Mouse (Mus musculus) fat pad, adult 2 months (tissue): ENCODE data around the gene Ctnnd2.
"Not testable (repeated sequence)": the region's sequence is repeated elsewhere in the genome, so short reads cannot be mapped to it uniquely, and the experiment has no call there.

Experiments used
- DNase-seq: peaks from one replicate; pipeline ENCODE4 v3.0.0-alpha.2; 2011; ENCODE audit warnings: low read depth, low spot score; ENCODE audit errors: extremely low read depth

The Ctnnd2 gene

DNA sequence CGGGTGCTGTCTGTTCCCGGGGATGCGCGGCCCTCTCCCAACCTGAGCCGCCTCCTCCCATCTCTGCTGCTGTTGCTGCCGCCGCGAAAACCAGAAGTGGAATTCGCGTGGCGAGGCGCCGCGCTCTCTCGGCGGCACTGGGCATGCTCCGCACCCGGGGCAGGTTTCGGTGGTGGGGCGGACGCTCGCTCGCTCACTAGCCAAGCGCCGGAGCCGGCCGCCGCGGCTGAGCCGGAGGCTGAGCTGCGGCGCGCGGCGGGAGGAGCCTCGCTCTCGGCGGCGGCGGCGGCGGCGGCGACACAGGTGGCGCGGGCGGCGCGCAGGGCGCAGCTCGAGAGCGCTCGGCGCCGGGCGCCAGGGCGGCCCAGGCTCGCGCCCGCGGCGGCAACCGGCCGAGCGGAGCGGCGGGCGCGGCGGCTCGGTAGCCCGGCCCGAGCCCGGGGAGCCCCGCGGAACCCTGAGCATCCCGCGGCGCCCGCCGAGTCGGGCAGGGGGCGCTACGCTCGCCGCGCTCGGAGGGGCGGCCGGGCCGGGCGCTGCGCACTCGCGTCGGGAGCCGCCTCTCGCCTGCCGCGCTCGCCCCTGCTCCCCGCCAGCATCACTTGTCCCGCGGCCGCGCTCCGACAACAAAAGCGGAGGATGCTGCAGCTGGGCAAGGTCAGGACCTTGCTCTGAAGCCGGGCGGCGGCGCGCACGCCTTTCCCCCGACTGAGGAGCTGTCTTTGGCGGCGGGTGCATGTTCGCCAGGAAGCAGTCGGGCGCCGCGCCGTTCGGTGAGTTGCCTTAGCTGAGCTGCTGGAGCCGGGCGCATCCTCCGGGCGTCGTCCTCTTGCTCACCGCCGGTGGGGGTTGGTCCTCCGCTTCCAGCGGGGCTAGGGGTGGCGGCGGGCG is at the start of gene Ctnnd2:
Gene Ctnnd2, plus strand, starts transcription at position 203 of the 891 bp plus-strand sequence.
- no peak for DNase-seq

DNA sequence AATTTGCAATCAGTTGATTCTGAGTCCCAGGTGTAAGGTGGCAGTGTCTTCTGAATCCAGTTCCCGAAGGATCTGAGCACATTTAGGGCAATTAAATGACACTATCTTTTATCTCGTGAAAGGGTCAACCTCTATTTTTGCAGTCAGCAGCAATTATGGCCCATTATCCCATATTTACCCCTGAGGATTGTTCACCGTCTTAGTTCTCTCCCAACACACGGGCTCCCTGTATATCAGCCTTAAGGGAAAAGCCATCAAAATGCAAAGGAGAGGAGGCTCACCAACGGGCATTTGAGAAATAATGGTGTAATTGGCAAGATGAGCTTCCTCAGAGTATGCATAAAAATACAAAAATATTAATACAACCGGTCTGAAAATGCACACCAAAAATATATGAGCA is 41.7 kb upstream of the Ctnnd2 start:
- no peak for DNase-seq

DNA sequence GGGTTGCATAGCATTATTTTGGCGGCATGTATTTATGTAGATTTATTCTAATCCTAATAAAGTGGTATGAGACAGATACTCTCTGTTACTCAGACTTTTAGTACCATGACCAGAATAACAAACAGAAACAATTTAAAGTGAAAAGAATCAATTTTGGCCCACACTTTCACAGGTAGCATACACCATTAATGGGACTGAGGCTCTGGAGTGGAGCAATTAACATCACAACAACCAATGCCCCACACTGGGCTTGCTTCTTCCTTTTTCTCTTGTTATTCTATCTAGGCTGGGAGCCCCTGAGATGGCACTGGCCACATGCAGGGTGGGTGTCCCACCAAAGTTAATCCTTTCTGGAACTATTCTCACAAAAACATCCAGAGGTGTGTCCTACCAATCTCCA is 32.8 kb upstream of the Ctnnd2 start:
- not testable (repeated sequence) for DNase-seq

DNA sequence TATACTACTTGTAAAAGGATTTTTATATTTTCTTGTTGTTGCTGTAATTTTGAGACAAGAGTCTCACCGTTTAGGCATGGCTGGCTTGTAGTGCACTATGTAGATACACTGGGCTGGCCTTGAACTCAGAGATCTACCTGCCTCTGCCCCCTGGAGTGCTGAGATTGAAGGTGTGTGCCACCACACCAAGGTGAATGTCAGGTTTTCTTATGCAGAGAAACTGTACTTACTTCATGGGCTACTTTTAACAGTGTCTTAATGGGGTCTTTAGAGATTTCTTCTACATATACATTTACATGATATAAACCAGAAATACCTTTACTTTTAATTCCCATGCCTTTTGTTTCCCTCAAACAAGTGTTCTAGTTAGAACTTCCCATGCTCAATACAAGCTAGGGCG is 27.0 kb upstream of the Ctnnd2 start:
- DNase-seq: no peak

DNA sequence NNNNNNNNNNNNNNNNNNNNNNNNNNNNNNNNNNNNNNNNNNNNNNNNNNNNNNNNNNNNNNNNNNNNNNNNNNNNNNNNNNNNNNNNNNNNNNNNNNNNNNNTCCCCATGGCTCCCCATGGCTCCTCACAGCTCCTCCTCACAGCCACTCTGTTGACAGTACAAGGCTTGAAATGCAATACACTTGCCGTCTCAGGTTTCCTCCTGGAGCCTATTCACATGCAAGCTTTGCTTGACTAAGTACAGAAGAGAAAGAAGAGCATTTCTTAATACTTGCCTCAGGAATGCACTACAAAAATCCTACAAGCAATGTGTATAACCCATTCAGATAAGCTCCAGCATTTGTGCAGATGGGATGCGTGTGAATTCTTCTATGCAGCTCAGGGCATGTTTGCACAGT is 20.2 kb upstream of the Ctnnd2 start:
- DNase-seq: no peak

DNA sequence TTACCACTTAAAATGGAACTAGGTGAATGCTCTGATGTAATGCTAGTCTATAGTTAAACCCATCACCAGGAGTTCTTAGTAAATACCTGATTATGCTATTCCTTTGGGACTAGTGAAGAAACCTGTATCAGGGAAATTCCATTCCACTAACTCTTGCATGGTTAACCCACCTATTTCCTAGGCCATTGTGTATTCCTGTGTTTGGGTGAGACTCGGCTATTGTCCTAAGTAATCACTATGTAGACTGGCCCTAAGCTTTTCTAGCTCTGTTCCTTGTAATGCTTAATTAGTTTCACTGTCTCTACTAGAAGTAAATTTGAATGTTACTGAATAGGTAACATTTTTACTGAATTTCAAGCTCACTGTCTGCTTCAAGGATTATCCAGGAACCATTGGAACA is 14.4 kb upstream of the Ctnnd2 start:
- DNase-seq: no peak

DNA sequence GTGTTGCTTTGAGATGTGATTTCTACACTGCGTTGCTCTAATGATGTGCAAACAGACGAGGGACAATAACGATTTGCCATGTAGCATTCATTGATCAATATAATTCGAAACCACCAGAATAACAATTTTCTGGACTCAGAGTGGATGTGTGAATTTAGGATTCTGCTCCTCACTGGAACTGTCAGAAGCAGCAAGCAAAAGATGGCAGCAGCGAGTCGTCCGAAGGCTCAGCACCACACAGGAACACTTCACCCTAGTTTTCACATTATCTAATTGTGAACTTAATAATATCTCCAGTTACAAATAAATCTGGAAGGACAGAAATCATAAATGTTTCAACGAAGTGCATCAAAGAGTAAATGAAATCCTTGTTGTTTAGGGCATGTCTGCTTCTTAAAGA is 2.4 kb upstream of the Ctnnd2 start:
- no peak for DNase-seq

DNA sequence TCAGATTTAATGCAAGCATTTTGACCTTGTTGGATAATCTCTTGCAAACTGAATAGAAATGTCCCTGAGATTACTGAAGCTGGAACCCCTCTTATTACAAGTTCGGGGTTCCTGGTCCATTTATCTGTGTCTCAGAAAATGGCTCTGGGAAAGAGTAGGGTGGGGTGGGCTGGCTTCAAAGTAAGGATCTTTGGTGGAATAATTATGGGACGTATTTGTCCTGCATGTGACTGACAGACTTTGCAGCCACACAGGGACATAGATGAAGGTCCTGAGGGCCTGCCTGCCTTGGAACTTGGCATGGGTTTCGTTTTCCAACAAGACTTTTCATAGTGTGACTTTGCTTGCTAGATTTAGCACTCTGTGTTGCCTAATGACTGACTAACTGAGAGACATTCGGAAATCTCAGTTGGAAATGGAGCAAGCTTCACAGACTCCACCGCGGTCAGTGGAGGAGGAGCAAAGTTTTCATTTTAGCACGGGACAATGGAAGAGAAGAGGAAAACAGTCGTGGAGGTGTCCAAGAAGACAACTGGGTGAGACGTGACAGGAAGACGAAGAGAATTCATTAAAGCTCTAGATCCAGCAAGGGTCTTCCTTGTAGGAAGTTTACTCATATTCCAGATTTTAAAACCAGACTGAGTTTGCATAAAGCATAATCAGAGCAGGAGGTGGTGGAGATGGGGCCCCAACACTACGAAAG is 749 bp upstream of the Ctnnd2 start:
- no peak for DNase-seq

DNA sequence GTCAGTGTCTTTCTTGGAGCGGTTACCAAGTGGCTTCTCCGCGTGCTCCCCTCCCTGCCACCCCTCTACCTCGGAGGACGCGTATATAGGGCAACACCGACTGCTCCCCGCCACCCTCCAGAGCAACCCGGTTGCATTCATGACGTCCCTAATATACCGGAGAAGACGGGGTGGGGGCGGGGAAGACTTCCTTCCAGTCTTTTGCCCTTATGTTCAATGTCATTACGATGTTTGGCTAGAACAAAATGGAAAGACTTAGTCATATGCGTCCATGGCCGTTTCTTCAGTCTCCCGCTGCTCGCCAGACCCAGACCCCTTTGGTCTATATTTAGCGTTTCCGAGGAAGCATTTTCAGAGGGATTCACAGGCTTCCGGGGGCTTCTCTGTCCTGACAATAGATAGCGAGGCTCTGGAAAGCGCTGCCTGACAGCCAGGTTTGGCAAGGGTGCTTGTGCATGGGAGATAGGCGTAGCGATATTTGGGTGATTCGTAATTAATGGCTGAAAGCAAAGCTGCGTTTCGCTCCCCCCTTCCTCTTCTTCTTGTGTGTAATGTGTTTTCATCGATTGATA is 1.1 kb downstream of the Ctnnd2 start:
- DNase-seq: no peak

DNA sequence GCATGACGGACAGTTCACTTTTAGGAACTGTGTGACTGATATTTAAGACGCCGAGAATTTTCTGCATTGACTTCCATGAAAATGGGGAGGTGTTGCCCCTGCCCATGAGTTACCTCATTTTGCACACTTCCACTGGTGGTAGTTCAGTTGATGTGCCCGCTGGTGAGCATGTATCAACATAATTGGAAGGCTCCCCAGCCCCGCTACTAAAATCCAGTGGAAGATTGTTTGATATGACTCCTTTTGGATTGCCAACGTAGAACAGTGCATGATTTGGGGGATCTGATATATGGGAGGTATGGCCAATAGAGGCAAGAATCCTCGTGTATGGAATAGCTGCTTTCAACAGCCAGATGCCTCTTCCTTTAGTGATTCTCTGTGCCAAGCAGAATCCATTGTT is 1.9 kb downstream of the Ctnnd2 start:
- DNase-seq: no peak

DNA sequence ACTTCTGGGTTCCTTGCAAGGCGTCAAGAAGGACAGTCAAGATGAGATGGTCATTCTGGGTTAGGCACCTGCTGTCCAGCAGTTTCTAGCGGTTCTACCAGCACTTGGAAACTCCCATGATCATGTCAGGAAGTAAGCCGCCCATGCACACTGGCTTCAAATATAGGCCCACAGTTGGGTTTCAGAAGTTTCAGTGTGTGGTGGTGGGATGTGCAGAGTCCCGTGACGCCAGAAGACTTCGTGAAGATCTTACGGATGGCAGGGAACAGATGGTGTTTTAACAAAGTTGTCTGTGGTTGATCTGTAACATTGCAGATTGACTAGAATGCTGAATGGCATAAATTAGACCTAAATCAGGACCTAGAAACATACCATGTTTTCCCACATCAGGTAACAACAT is 11.6 kb downstream of the Ctnnd2 start:
- no peak for DNase-seq

DNA sequence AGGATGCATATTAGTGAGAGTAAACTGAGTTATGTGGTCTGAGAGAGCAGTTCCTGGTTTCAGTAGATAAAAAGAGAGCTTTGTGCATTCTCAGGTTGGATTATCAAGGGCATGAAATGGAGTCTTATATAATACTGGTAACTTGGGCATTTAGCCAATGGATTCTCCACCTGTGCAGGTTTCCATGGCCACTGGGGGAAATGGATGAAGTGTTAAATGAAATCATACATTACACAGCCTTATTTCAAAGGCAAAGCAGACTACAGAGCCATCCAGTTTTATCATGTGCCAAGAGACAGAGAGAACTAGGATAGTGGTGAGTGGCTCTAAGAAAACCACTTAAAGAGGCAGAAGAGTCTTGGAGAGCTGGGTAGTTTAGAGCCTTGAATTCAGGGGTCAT is 18.5 kb downstream of the Ctnnd2 start:
- DNase-seq: no peak

DNA sequence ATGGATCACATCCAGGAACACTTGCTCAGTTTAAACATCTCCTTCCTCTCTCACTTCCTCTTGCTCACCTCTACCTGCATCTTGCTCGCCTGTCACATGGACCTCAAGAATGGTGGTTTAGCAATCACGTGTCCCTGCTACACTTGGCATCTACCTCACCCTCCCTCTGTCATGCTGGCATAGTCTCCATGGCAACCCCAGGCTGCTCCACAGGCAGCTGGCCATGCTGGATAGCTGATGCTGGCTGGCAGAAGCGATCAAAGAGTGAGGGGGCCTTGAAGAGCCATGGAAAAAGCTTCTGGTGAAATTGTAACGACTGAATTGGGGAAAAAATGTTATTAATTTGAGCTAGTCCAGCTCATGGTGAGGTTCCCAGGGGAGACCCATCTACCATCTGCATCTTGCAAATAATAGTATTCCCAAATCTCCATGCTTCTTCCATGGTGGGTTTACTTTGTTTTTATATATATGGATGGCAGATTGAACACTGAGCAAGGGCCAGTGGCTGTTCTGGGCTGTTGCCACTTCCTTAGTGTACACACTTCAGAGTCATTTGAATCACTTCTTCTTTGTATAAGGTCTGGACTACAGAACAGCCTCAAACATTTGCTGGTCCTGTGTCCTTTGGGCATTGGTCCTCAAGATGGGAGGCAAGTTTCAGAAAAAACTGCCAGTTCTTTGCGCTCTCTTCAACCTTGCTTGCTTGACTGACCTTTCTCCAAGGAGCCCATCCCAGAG is 19.7 kb downstream of the Ctnnd2 start:
- no peak for DNase-seq

DNA sequence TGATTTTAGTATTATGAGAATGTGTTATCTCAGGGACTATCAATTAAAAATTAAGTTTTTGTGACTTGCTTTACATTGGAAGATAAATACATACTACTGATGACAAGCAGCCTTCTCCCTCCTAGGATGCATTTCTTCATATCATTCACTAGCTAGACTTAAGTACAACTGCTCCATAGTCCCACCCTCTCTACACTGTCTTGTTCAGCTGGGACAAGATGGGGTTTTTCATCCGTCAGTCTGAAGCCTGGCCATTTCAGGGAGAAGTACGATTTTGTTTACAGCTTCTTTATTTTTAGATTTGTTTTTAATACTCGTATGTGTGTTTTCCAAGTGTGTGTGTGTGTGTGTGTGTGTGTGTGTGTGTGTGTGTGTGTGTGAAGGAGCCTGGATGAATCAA is 26.0 kb downstream of the Ctnnd2 start:
- DNase-seq: no peak

DNA sequence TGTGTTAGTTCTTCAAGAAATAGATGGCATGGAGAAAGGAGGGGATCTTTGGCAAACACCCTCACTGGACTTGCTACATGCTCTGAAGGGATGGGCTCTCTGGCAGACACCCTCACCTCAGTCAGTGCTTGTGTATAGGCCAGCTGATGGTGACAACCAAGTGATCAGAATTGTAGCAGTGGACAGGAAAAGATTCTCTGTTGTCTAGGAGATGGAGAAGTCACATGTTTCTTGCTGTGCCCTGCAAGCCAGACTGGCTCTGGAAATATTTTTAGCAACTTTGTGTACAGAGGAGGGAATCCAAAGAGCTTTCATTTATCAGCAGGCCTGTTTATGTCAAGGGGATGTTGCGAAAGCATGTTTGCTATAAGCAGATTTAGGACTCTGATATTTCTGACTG is 27.4 kb downstream of the Ctnnd2 start:
- no peak for DNase-seq

DNA sequence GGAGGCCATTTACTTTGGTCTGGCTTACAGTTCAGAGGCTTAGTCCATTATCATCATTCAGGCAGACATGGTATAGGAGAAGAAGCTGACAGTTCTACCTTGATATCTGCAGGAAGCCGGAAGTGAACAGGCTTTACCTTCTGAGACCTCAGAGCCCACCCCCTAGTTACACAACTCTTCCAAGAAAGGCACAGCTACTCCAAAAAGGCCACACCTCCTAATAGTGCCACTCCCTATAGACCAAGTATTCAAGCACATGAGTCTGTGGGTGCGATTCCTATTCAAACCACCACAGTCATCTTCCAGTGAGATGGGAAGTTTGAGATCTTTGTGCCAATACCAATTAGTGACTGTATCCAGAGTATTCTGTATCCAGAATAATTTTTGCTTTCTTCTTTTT is 28.8 kb downstream of the Ctnnd2 start:
- DNase-seq: no peak

DNA sequence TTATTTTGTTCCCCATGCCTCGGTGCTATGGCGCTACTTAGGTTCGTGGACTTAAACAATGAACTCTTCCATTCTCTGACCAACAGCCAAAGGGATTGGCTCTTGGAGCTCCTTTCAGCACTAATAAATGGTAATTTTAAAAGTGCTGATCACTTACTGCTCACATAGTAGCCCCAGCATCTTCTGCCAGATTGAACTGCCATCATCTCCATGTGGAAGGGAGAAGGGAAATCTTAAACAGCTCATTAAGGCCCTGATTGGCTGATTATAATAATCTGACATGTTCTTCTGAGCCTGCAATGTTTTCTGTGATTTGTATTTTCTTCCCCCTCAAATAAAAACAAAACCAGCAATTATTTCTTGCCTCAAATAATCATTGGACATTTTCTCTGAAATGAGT is 29.2 kb downstream of the Ctnnd2 start:
- DNase-seq: no peak

DNA sequence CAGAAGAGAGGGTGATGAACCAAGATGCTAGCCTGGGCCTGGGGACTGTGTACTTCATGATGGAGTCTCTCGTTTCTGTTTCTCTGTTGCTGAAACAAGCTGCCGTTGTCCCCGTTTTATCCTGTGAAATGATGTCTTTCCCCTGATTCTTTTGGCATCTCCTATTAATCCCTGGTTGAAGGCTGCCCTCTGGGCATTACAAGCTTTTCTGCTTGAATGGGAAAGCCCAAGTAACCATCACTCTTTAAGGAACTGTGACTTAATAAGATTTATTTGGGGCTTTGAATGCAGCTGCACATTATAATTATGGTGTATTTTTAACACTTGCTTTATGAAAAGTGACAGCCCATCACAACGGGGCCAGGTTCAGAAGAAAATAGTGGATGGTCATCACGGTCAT is 40.4 kb downstream of the Ctnnd2 start:
- no peak for DNase-seq

DNA sequence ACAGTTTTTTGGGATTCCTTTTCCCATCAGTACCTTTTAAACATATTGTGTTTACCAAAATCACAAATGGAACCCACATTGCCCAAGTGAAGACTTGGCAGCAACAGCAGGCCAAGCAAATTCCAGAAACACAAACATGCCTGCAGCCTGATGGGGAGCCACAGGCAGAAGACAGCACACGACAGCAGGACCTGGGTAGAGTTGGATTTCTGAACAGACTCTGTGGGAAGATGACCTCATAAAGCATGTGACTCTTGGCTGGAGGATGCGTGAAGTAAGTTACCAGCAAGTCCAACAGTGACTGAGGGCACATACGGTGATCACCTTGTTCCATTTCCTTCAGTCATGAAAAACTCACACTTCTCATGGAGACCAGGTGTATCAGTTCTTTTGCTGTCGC is 43.5 kb downstream of the Ctnnd2 start:
- no peak for DNase-seq

DNA sequence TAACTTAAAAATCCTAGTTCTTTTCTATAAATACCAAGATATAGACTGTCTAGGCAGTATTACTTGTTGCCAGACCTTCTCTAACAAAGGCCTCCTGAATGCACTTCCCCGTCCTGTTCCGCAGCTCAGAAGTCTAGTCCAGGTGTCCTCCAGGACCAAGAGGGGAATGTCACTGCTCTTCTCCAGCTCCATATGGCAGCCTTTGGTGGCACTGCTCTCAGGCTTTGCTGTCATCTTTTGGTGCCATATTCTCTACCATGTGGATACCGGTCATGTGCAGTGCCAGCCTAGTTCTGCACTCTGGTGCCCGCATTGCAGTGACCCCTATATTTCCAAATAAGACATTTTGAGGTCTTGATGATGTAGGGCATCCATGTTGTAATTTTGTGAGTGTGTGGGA is 56.7 kb downstream of the Ctnnd2 start:
- DNase-seq: no peak

DNA sequence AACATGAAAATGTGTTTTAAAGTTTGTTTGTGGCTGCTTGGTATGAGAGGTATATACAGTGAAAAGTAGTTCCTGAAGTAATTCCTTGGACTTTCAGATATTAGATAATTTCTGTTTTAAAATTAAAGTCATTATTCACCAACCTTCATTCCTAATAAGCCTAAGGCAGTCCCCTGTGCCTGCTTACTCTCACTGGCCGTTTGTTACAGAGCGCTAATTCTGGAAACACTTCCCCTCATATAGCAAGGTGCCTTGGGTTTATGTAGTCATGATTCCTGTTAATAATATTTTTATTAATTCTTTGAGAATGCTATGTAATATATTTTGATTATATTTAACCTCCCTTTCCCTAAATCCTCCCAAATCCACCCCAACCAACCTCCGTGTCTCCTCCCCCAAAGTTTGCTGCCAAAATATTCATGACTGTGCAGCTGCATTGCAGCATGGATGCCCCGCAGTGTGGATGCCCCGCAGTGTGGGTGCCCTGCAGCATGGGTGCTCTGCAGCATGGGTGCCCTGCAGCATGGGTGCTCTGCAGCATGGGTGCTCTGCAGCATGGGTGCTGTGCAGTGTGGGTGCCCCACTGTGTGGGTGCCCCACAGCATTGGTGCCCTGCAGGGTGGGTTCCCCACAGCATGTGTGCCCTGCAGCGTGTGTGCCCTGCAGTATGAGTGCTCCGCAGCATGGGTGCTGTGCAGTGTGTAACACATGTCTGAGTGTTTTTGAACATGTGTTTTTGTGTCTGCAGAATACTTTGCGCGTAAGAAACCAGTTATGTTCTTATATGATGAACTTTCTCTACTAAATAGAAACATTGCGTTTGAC is 63.0 kb downstream of the Ctnnd2 start:
- no peak for DNase-seq
